Mouse (Mus musculus) forebrain, embryonic 13.5 days (tissue): ENCODE measurements around the gene Nkpd1. TPM values are rescaled to one million over a fixed set of nuclear protein-coding genes. Genes with fewer than 3 reads are reported as not detected.

ENCODE experiments used
- ATAC-seq: fragments of 200-750 bp; cut with Nextera tagmentation; 2 replicates; pipeline ENCODE4 v1.8.0; 2017
- H3K27ac ChIP-seq: fragments of 300-500 bp; sonication (generic); 2 replicates; pipeline ENCODE4 v1.5.1; 2015; ENCODE audit warnings: inconsistent platforms, mild to moderate bottlenecking, moderate library complexity
- H3K27me3 ChIP-seq: fragments of 300-500 bp; sonication (generic); 2 replicates; pipeline ENCODE4 v1.6.1; 2015; ENCODE audit warnings: mild to moderate bottlenecking, inconsistent platforms
- H3K36me3 ChIP-seq: fragments of 300-500 bp; sonication (generic); 2 replicates; pipeline ENCODE4 v1.6.1; 2015; ENCODE audit warnings: mild to moderate bottlenecking, inconsistent platforms; ENCODE audit not compliant: poor library complexity, severe bottlenecking
- H3K4me1 ChIP-seq: fragments of 300-500 bp; sonication (generic); 2 replicates; pipeline ENCODE4 v1.6.1; 2015; ENCODE audit warnings: inconsistent platforms
- H3K4me2 ChIP-seq: fragments of 300-500 bp; sonication (generic); 2 replicates; pipeline ENCODE4 v1.6.1; 2015; ENCODE audit warnings: inconsistent platforms, mild to moderate bottlenecking, moderate library complexity
- H3K4me3 ChIP-seq: fragments of 300-500 bp; sonication (generic); 2 replicates; pipeline ENCODE4 v1.5.1; 2015; ENCODE audit warnings: mild to moderate bottlenecking, inconsistent platforms
- H3K9ac ChIP-seq: fragments of 300-500 bp; sonication (generic); 2 replicates; pipeline ENCODE4 v1.6.1; 2015; ENCODE audit warnings: mild to moderate bottlenecking, inconsistent platforms
- H3K9me3 ChIP-seq: fragments of 300-500 bp; sonication (generic); replicated peaks from 2 replicates; pipeline ENCODE4 v1.6.1; 2016; ENCODE audit warnings: inconsistent platforms
- WGBS: fragments of 180-500 bp; shearing (Covaris S2); methylation state at CpG from one replicate; pipeline ENCODE4 v1.1.7; 2015; 5-methylcytosine and 5-hydroxymethylcytosine counted together
- polyA plus RNA-seq: library from polyadenylated mRNA; unstranded; fragments of >200 nt; fragmentation: Nextera tagmentation; extraction: Ambion mirVana; gene quantifications from 2 replicates; pipeline ENCODE4 v1.2.1, GENCODE M21; 2015

The Nkpd1 gene
- polyA plus RNA-seq, 1 experiment from 2014 or later: 0.15 TPM

GRCm38 (mm10) chr7:19567426-19567825 is 49.8 kb downstream of the Nkpd1 start:
- Histone ChIP-seq H3K4me1 (peaks cover 22% of the 10 kb centered on the region), H3K4me2 (no peak overlapping the region), H3K27ac (no peak overlapping the region), H3K27me3 (no peaks in the 10 kb centered on the region), H3K4me3 (no peak overlapping the region), H3K9ac (no peak overlapping the region), H3K9me3 (0 out of 2 replicates have a peak, but pooled peaks cover 5% of the 10 kb centered on the region), H3K36me3 (peaks cover 48% of the 10 kb centered on the region)
- WGBS: 92% methylated on average over 8 of the region's 8 CpGs
- ATAC-seq: no peak

- H3K9me3 ChIP-seq: no peaks in the 10 kb centered on the region
- no peak for ATAC-seq
- H3K4me1 ChIP-seq: peaks cover 19% of the 10 kb centered on the region
- peaks cover 2% of the 10 kb centered on the region for H3K27me3 ChIP-seq
- no peak overlapping the region for H3K4me3 ChIP-seq
- no peak overlapping the region for H3K9ac ChIP-seq
- H3K27ac ChIP-seq: no peak overlapping the region
- no peak overlapping the region for H3K4me2 ChIP-seq
- 87% methylated on average over 3 of the region's 3 CpGs for WGBS
- peaks cover 37% of the 10 kb centered on the region for H3K36me3 ChIP-seq
Measured at GRCm38 (mm10) chr7:19569647-19570046, 52.0 kb downstream of the Nkpd1 start.

GRCm38 (mm10) chr7:19572926-19573775 is 55.5 kb downstream of the Nkpd1 start:
- no peaks in the 10 kb centered on the region for H3K9me3 ChIP-seq
- H3K36me3 ChIP-seq: peaks cover 18% of the 10 kb centered on the region
- WGBS: 1% methylated on average over 53 of the region's 53 CpGs
- peak overlapping the region; percentile 75 for H3K4me3 ChIP-seq
- H3K4me2 ChIP-seq: peak overlapping the region; percentile 79
- peak; percentile 90 for ATAC-seq
- peak overlapping the region; percentile 83 for H3K9ac ChIP-seq
- peaks cover 36% of the 10 kb centered on the region for H3K27me3 ChIP-seq
- peak overlapping the region; percentile 69 for H3K27ac ChIP-seq
- H3K4me1 ChIP-seq: peaks cover 28% of the 10 kb centered on the region

GRCm38 (mm10) chr7:19573776-19574140 is 56.1 kb downstream of the Nkpd1 start:
- Histone ChIP-seq H3K4me3 (peak overlapping the region; percentile 75), H3K36me3 (peaks cover 15% of the 10 kb centered on the region), H3K9ac (peak overlapping the region; percentile 83), H3K9me3 (no peaks in the 10 kb centered on the region), H3K4me2 (peak overlapping the region; percentile 79), H3K27ac (no peak overlapping the region), H3K27me3 (peaks cover 42% of the 10 kb centered on the region), H3K4me1 (peaks cover 28% of the 10 kb centered on the region)
- WGBS: 25% methylated on average over 16 of the region's 16 CpGs
- ATAC-seq: no peak; the same call in 1 of the 2 replicates

Other genes starting within 250 kb of the Nkpd1 start
- 31.0 and 32.7 TPM in 2 replicates for gene Vasp, start 246.0 kb upstream of the Nkpd1 start, polyA plus RNA-seq
- gene Ppm1n, start 237.8 kb upstream of the Nkpd1 start, polyA plus RNA-seq: 0.18 and 0.80 TPM in 2 replicates
- gene Rtn2, start 235.2 kb upstream of the Nkpd1 start, polyA plus RNA-seq: 87.9 and 92.4 TPM in 2 replicates
- gene Fosb, start 207.8 kb upstream of the Nkpd1 start, polyA plus RNA-seq: 0.06 TPM in 1 of 2 replicates, not detected in the other
- gene Ercc1, start 173.1 kb upstream of the Nkpd1 start, polyA plus RNA-seq: 88.0 and 96.4 TPM in 2 replicates
- 21.4 and 23.2 TPM in 2 replicates for gene Cd3eap, start 158.4 kb upstream of the Nkpd1 start, polyA plus RNA-seq
- 3.6 and 4.1 TPM in 2 replicates for gene Ppp1r13l, start 158.1 kb upstream of the Nkpd1 start, polyA plus RNA-seq
- 20.4 and 24.9 TPM in 2 replicates for gene Ercc2, start 135.8 kb upstream of the Nkpd1 start, polyA plus RNA-seq
- 1.5 and 2.6 TPM in 2 replicates for gene Klc3, start 113.7 kb upstream of the Nkpd1 start, polyA plus RNA-seq
- gene Ckm, start 113.1 kb upstream of the Nkpd1 start, polyA plus RNA-seq: not detected in 2 replicates
- gene Mark4, start 59.0 kb upstream of the Nkpd1 start, polyA plus RNA-seq: 11.7 and 12.2 TPM in 2 replicates
- gene Exoc3l2, start 54.5 kb upstream of the Nkpd1 start, polyA plus RNA-seq: 0.13 and 0.29 TPM in 2 replicates
- 3.3 and 3.4 TPM in 2 replicates for gene Bloc1s3, start 9.5 kb upstream of the Nkpd1 start, polyA plus RNA-seq
- gene Trappc6a, start 9.4 kb upstream of the Nkpd1 start, polyA plus RNA-seq: 39.3 and 40.6 TPM in 2 replicates
- 22.4 and 23.6 TPM in 2 replicates for gene Ppp1r37, start 45.2 kb downstream of the Nkpd1 start, polyA plus RNA-seq
- 0.23 and 0.35 TPM in 2 replicates for gene Zfp296, start 59.4 kb downstream of the Nkpd1 start, polyA plus RNA-seq
- 130 TPM in 2 replicates for gene Gemin7, start 59.8 kb downstream of the Nkpd1 start, polyA plus RNA-seq
- gene Clasrp, start 86.6 kb downstream of the Nkpd1 start, polyA plus RNA-seq: 54.0 and 55.7 TPM in 2 replicates
- gene Relb, start 111.6 kb downstream of the Nkpd1 start, polyA plus RNA-seq: 1.5 and 2.6 TPM in 2 replicates
- gene Clptm1, start 147.2 kb downstream of the Nkpd1 start, polyA plus RNA-seq: 64.2 and 71.3 TPM in 2 replicates
- gene Apoc2, start 160.1 kb downstream of the Nkpd1 start, polyA plus RNA-seq: 0.50 TPM in 1 of 2 replicates, not detected in the other
- 0.88 TPM in 1 of 2 replicates, not detected in the other for gene Gm44805, start 163.6 kb downstream of the Nkpd1 start, polyA plus RNA-seq
- 0.08 TPM in 1 of 2 replicates, not detected in the other for gene Apoc4, start 163.6 kb downstream of the Nkpd1 start, polyA plus RNA-seq
- 1.2 and 1.8 TPM in 2 replicates for gene Apoc1, start 174.8 kb downstream of the Nkpd1 start, polyA plus RNA-seq
- 118 and 125 TPM in 2 replicates for gene Apoe, start 181.3 kb downstream of the Nkpd1 start, polyA plus RNA-seq
- gene Tomm40, start 197.6 kb downstream of the Nkpd1 start, polyA plus RNA-seq: 112 and 118 TPM in 2 replicates
- gene Nectin2, start 232.6 kb downstream of the Nkpd1 start, polyA plus RNA-seq: 34.6 and 38.0 TPM in 2 replicates